Mouse (Mus musculus) heart, postnatal 36 days (tissue): ENCODE results near the gene Vps35l. TPM values are rescaled to one million over a fixed set of nuclear protein-coding genes. Genes with fewer than 3 reads are reported as not detected.

Experiments
- DNase-seq, 2 experiments: peaks; one replicate each; pipeline ENCODE4 v3.0.0; 2021 to 2022
- intact Hi-C: fragments of 180-260 bp; cut with DNase I; formaldehyde crosslinking; loops from one replicate; pipeline ENCODE4 v1.15.1; 2025
- total RNA-seq, 2 experiments: library from RNA; stranded (reverse); gene quantifications; 2 replicates each; pipeline ENCODE4 v1.2.3; 2021

Gene Vps35l
- total RNA-seq, 2 experiments from 2014 or later: 21.7 to 25.5 TPM

GRCm38 (mm10) chr7:118806631-118807411, 66.8 kb downstream of the Vps35l start:
- DNase-seq: peak in 1 of 2 experiments; percentile 49
- intact Hi-C loops: loop anchor here (5.0 kb wide), 1 partner anchor 50 kb away; the partner anchor contains the start of genes Iqck and Knop1

- DNase-seq: no peak
- intact Hi-C loops: loop anchor here (5.0 kb wide), 1 partner anchor 49 kb away; the partner anchor contains the start of genes Iqck and Knop1
These were observed 67.9 kb downstream of the Vps35l start for GRCm38 (mm10) chr7:118807899-118808298.

- DNase-seq: peak; percentile 36 to 40
- intact Hi-C loops: no loop called here
These were observed 71.5 kb downstream of the Vps35l start for GRCm38 (mm10) chr7:118811407-118812106.

- intact Hi-C loops: no loop called here
- no peak for DNase-seq
These were observed 73.6 kb downstream of the Vps35l start for GRCm38 (mm10) chr7:118813592-118813991.

- intact Hi-C loops: loop anchor here (2.0 kb wide), 1 partner anchor 47 kb away; no protein-coding TSS in a partner anchor
- DNase-seq: no peak
These were observed 76.2 kb downstream of the Vps35l start for GRCm38 (mm10) chr7:118816275-118816674.

GRCm38 (mm10) chr7:118817741-118818140, 77.7 kb downstream of the Vps35l start:
- intact Hi-C loops: loop anchor here (2.0 kb wide), 1 partner anchor 49 kb away; no protein-coding TSS in a partner anchor
- DNase-seq: no peak

GRCm38 (mm10) chr7:118819666-118820065, 79.6 kb downstream of the Vps35l start:
- intact Hi-C loops: no loop called here

GRCm38 (mm10) chr7:118821356-118821755, 81.3 kb downstream of the Vps35l start:
- peak; percentile 45 to 49 for DNase-seq
- intact Hi-C loops: no loop called here

More at GRCm38 (mm10) chr7:118819666-118820065, 79.6 kb downstream of the Vps35l start:
- DNase-seq: no peak

- intact Hi-C loops: no loop called here
- no peak for DNase-seq
These were observed 82.0 kb downstream of the Vps35l start for GRCm38 (mm10) chr7:118821887-118822556.

GRCm38 (mm10) chr7:118824451-118824850, 84.4 kb downstream of the Vps35l start:
- intact Hi-C loops: loop anchor here (2.0 kb wide), 1 partner anchor 22 kb away; no protein-coding TSS in a partner anchor
- DNase-seq: no peak

- intact Hi-C loops: no loop called here
- DNase-seq: no peak
These were observed 88.0 kb downstream of the Vps35l start for GRCm38 (mm10) chr7:118827975-118828416.

GRCm38 (mm10) chr7:118837901-118838300, 97.9 kb downstream of the Vps35l start:
- intact Hi-C loops: no loop called here
- no peak for DNase-seq

- intact Hi-C loops: no loop called here
- DNase-seq: no peak
These were observed 101.2 kb downstream of the Vps35l start for GRCm38 (mm10) chr7:118841030-118841745.

- intact Hi-C loops: no loop called here
- no peak for DNase-seq
These were observed 101.8 kb downstream of the Vps35l start for GRCm38 (mm10) chr7:118841796-118842195.

- intact Hi-C loops: no loop called here
- DNase-seq: no peak
These were observed 102.9 kb downstream of the Vps35l start for GRCm38 (mm10) chr7:118842938-118843337.

GRCm38 (mm10) chr7:118845141-118845540, 105.1 kb downstream of the Vps35l start:
- intact Hi-C loops: no loop called here
- DNase-seq: no peak

GRCm38 (mm10) chr7:118846329-118846728, 106.3 kb downstream of the Vps35l start:
- intact Hi-C loops: loop anchor here (2.0 kb wide), 1 partner anchor 22 kb away; no protein-coding TSS in a partner anchor

GRCm38 (mm10) chr7:118848796-118849195, 108.8 kb downstream of the Vps35l start:
- DNase-seq: no peak
- intact Hi-C loops: no loop called here

More at GRCm38 (mm10) chr7:118846329-118846728, 106.3 kb downstream of the Vps35l start:
- DNase-seq: no peak

GRCm38 (mm10) chr7:118849543-118850250, 109.7 kb downstream of the Vps35l start:
- DNase-seq: no peak
- intact Hi-C loops: loop anchor here (10.0 kb wide), 1 partner anchor 315 kb away; the partner anchor contains the start of gene Coq7
